Mouse (Mus musculus) embryonic stem cell, embryonic (primary cell): ENCODE results near the gene Als2cl.

Experiments
- CTCF ChIA-PET, 4 experiments: fragments of 300-600 bp in 2 of 4; fragments of 350-600 bp in 2 of 4; sonication (Branson Sonifier 250); formaldehyde crosslinking; loops; one replicate each; lab custom pipeline; 2022; ENCODE audit warnings: inconsistent platforms in 2 of 4; lab: Charles Lee
- POLR2A ChIA-PET, 4 experiments: fragments of 300-600 bp in 2 of 4; fragments of 350-600 bp in 2 of 4; sonication (Branson Sonifier 250); formaldehyde crosslinking; loops; one replicate each; lab custom pipeline; 2022; ENCODE audit warnings: antibody characterized with exemption in 4 of 4, inconsistent platforms in 1 of 4; lab: Charles Lee

Gene Als2cl

GRCm38 (mm10) chr9:110931573-110931972, 51.9 kb downstream of the Als2cl start:
- POLR2A ChIA-PET: interaction anchor here in 3 of 4 experiments (0.8 to 5.6 kb wide), 16 partner anchors 8 to 66 kb away, joined by 3 to 24 read pairs (median 6); partner anchors contain the start of genes Tdgf1 (in 2 of the 3), Als2cl (in 1 of the 3), Fam240a (in 1 of the 3) and Tmie (in 1 of the 3)
- CTCF ChIA-PET: interaction anchor here in 2 of 4 experiments (1.9 to 3.0 kb wide), 3 partner anchors 9 to 12 kb away, joined by 6 to 19 read pairs (median 14); no protein-coding TSS in a partner anchor

- CTCF ChIA-PET: interaction anchor here in 2 of 4 experiments (0.6 to 1.0 kb wide), 2 partner anchors 11 to 12 kb away, joined by 3 read pairs; no protein-coding TSS in a partner anchor
- POLR2A ChIA-PET: interaction anchor here in 3 of 4 experiments (0.6 to 5.6 kb wide), 15 partner anchors 10 to 138 kb away, joined by 3 to 24 read pairs (median 3); partner anchors contain the start of gene Tdgf1 (in 2 of the 3)
Measured at GRCm38 (mm10) chr9:110933850-110934437, 54.3 kb downstream of the Als2cl start.

GRCm38 (mm10) chr9:110935941-110936340, 56.3 kb downstream of the Als2cl start:
- POLR2A ChIA-PET: interaction anchor here (0.7 to 5.0 kb wide), 14 partner anchors 8 to 52 kb away, joined by 3 to 28 read pairs (median 4); partner anchors contain the start of gene Tdgf1 (in 1 of the 4)
- CTCF ChIA-PET: interaction anchor here in 3 of 4 experiments (1.1 to 2.6 kb wide), 3 partner anchors 13 to 61 kb away, joined by 3 to 8 read pairs (median 3); no protein-coding TSS in a partner anchor

GRCm38 (mm10) chr9:110937506-110938490, 58.1 kb downstream of the Als2cl start:
- POLR2A ChIA-PET: interaction anchor here (0.6 to 19.7 kb wide), 26 partner anchors 8 to 588 kb away, joined by 3 to 497 read pairs (median 6); partner anchors contain the start of genes Lrrc2 (in 2 of the 4), Tdgf1 (in 2 of the 4), Als2cl (in 1 of the 4) and Tmie (in 1 of the 4)
- CTCF ChIA-PET: interaction anchor here (0.6 to 2.6 kb wide), 17 partner anchors 10 to 293 kb away, joined by 3 to 12 read pairs (median 4); no protein-coding TSS in a partner anchor

- CTCF ChIA-PET: interaction anchor here (0.6 to 7.5 kb wide), 16 partner anchors 10 to 163 kb away, joined by 3 to 49 read pairs (median 5); no protein-coding TSS in a partner anchor
Measured at GRCm38 (mm10) chr9:110944265-110944664, 64.6 kb downstream of the Als2cl start.

GRCm38 (mm10) chr9:110945343-110945742, 65.7 kb downstream of the Als2cl start:
- POLR2A ChIA-PET: interaction anchor here (0.7 to 19.7 kb wide), 30 partner anchors 7 to 814 kb away, joined by 3 to 497 read pairs (median 7); partner anchors contain the start of genes Lrrc2 (in 2 of the 4), Als2cl (in 1 of the 4), Epm2aip1 (in 1 of the 4) and Mlh1 (in 1 of the 4)
- CTCF ChIA-PET: interaction anchor here in 3 of 4 experiments (0.6 to 7.5 kb wide), 7 partner anchors 9 to 164 kb away, joined by 3 to 49 read pairs (median 10); no protein-coding TSS in a partner anchor

More at GRCm38 (mm10) chr9:110944265-110944664, 64.6 kb downstream of the Als2cl start:
- POLR2A ChIA-PET: interaction anchor here (0.7 to 19.7 kb wide), 18 partner anchors 9 to 327 kb away, joined by 3 to 497 read pairs (median 4); partner anchors contain the start of genes Lrrc2 (in 2 of the 4), Epm2aip1 (in 1 of the 4) and Mlh1 (in 1 of the 4)

GRCm38 (mm10) chr9:110945926-110946325, 66.3 kb downstream of the Als2cl start, which contains the start of gene Tdgf1:
Gene Tdgf1, minus strand, starts transcription at chr9:110946158.
- CTCF ChIA-PET: interaction anchor here in 2 of 4 experiments (1.0 to 7.5 kb wide), 5 partner anchors 8 to 51 kb away, joined by 3 to 49 read pairs (median 6); no protein-coding TSS in a partner anchor
- POLR2A ChIA-PET: interaction anchor here (0.5 to 19.7 kb wide), 43 partner anchors 8 to 815 kb away, joined by 3 to 497 read pairs (median 6); partner anchors contain the start of genes Lrrc2 (in 2 of the 4), Als2cl (in 1 of the 4), Epm2aip1 (in 1 of the 4) and Fam240a (in 1 of the 4)

GRCm38 (mm10) chr9:110946548-110947044, 66.9 kb downstream of the Als2cl start:
- POLR2A ChIA-PET: interaction anchor here (0.5 to 19.7 kb wide), 67 partner anchors 8 to 1074 kb away, joined by 3 to 497 read pairs (median 6); partner anchors contain the start of genes Epm2aip1 (in 2 of the 4), Lrrc2 (in 2 of the 4), Mlh1 (in 2 of the 4) and Als2cl (in 1 of the 4)
- CTCF ChIA-PET: interaction anchor here in 3 of 4 experiments (1.0 to 7.5 kb wide), 10 partner anchors 8 to 301 kb away, joined by 3 to 49 read pairs (median 5); no protein-coding TSS in a partner anchor

- POLR2A ChIA-PET: interaction anchor here (0.7 to 19.7 kb wide), 69 partner anchors 8 to 1075 kb away, joined by 3 to 497 read pairs (median 6); partner anchors contain the start of genes Als2cl (in 3 of the 4), Epm2aip1 (in 3 of the 4), Mlh1 (in 3 of the 4) and Tmie (in 3 of the 4)
- CTCF ChIA-PET: interaction anchor here (1.0 to 7.5 kb wide), 10 partner anchors 8 to 343 kb away, joined by 3 to 49 read pairs (median 4); no protein-coding TSS in a partner anchor
Measured at GRCm38 (mm10) chr9:110947261-110947661, 67.6 kb downstream of the Als2cl start.

- ChIA-PET POLR2A (interaction anchor here (0.5 to 19.7 kb wide), 58 partner anchors 8 to 1075 kb away, joined by 3 to 497 read pairs (median 6); partner anchors contain the start of genes Als2cl (in 3 of the 4), Epm2aip1 (in 3 of the 4), Mlh1 (in 3 of the 4) and Tmie (in 3 of the 4)), CTCF (interaction anchor here (1.0 to 7.5 kb wide), 11 partner anchors 9 to 343 kb away, joined by 3 to 49 read pairs (median 4); no protein-coding TSS in a partner anchor)
Measured at GRCm38 (mm10) chr9:110947900-110948299, 68.2 kb downstream of the Als2cl start.

GRCm38 (mm10) chr9:110948813-110949310, 69.2 kb downstream of the Als2cl start:
- ChIA-PET CTCF (interaction anchor here in 2 of 4 experiments (1.0 to 7.5 kb wide), 4 partner anchors 10 to 49 kb away, joined by 4 to 49 read pairs (median 13); no protein-coding TSS in a partner anchor), POLR2A (interaction anchor here in 3 of 4 experiments (0.8 to 21.7 kb wide), 15 partner anchors 1 to 69 kb away, joined by 3 to 497 read pairs (median 11); partner anchors contain the start of genes Lrrc2 (in 2 of the 3), Als2cl (in 1 of the 3), Tdgf1 (in 1 of the 3) and Tmie (in 1 of the 3))

- ChIA-PET CTCF (interaction anchor here in 1 of 4 experiments (1.5 kb wide), 1 partner anchor 27 kb away, joined by 6 read pairs; no protein-coding TSS in a partner anchor), POLR2A (interaction anchor here in 3 of 4 experiments (0.8 to 21.7 kb wide), 8 partner anchors 3 to 123 kb away, joined by 3 to 497 read pairs (median 226); partner anchors contain the start of genes Lrrc2 (in 2 of the 3) and Tdgf1 (in 2 of the 3))
Measured at GRCm38 (mm10) chr9:110950109-110950508, 70.4 kb downstream of the Als2cl start.
